Mouse (Mus musculus) limb, embryonic 14.5 days (tissue): Measurements from ENCODE around the gene Fasn. TPM values are rescaled to one million over a fixed set of nuclear protein-coding genes. Genes with fewer than 3 reads are reported as not detected.

Source experiments
- ATAC-seq: fragments of 200-750 bp; cut with Nextera tagmentation; 2 replicates; pipeline ENCODE4 v1.8.0; 2017; ENCODE audit warnings: low read depth, moderate number of reproducible peaks, moderate TSS enrichment; ENCODE audit not compliant: low FRiP score
- DNase-seq: peaks from one replicate; pipeline ENCODE4 v3.0.0-alpha.2; 2015; ENCODE audit warnings: low spot score
- H3K27ac ChIP-seq: fragments of 300-500 bp; sonication (generic); replicated peaks from 2 replicates; pipeline ENCODE4 v1.5.1; 2014; ENCODE audit warnings: low read depth, mild to moderate bottlenecking, low read length, moderate library complexity, mixed read lengths
- H3K27me3 ChIP-seq: fragments of 300-500 bp; sonication (generic); 2 replicates; pipeline ENCODE4 v1.6.1; 2014; ENCODE audit warnings: low read length, mixed read lengths; ENCODE audit not compliant: control insufficient read depth, insufficient read depth
- H3K36me3 ChIP-seq: fragments of 300-500 bp; sonication (generic); 2 replicates; pipeline ENCODE4 v1.6.1; 2014; ENCODE audit warnings: mild to moderate bottlenecking, low read length, moderate library complexity, mixed read lengths; ENCODE audit not compliant: control insufficient read depth, insufficient read depth
- H3K4me1 ChIP-seq: fragments of 300-500 bp; sonication (generic); 2 replicates; pipeline ENCODE4 v1.6.1; 2014; ENCODE audit warnings: antibody characterized with exemption, low read length, mixed read lengths; ENCODE audit not compliant: control insufficient read depth, insufficient read depth
- H3K4me2 ChIP-seq: fragments of 300-500 bp; sonication (generic); replicated peaks from 2 replicates; pipeline ENCODE4 v1.6.1; 2014; ENCODE audit warnings: low read depth, mild to moderate bottlenecking, low read length, moderate library complexity; ENCODE audit not compliant: severe bottlenecking
- H3K4me3 ChIP-seq: fragments of 300-500 bp; sonication (generic); replicated peaks from 2 replicates; pipeline ENCODE4 v1.5.1; 2014; ENCODE audit warnings: low read length
- H3K9ac ChIP-seq: fragments of 300-500 bp; sonication (generic); 2 replicates; pipeline ENCODE4 v1.6.1; 2014; ENCODE audit warnings: mild to moderate bottlenecking, low read depth, low read length, moderate library complexity; ENCODE audit not compliant: severe bottlenecking
- H3K9me3 ChIP-seq: fragments of 300-500 bp; sonication (generic); 2 replicates; pipeline ENCODE4 v1.6.1; 2016; ENCODE audit warnings: low read length; ENCODE audit not compliant: control insufficient read depth
- POLR2A ChIP-seq: fragments of 200-500 bp; IDR thresholded peaks from 2 replicates; pipeline ENCODE4 v1.8.0; 2012; ENCODE audit warnings: inconsistent platforms, mild to moderate bottlenecking, moderate library complexity, borderline replicate concordance; ENCODE audit not compliant: insufficient read depth, insufficient read length; ENCODE audit errors: extremely low read depth
- WGBS: fragments of 180-500 bp; shearing (Covaris S2); extraction: QIAGEN DNeasy Blood & Tissue Kit; methylation state at CpG from one replicate; pipeline ENCODE4 v1.1.7; 2014; 5-methylcytosine and 5-hydroxymethylcytosine counted together
- polyA plus RNA-seq, 2 experiments: library from polyadenylated mRNA; depleted of rRNA in 1 of 2; stranded (reverse) in 1 of 2; unstranded in 1 of 2; fragments of >200 nt; fragmentation: Nextera tagmentation in 1 of 2; extraction: Ambion mirVana in 1 of 2; gene quantifications; 2 replicates each; pipeline versions ENCODE4 v1.2.1 to v1.2.3; 2012 to 2014

Fasn gene
- polyA plus RNA-seq, 2 experiments, result 86.7 to 187 TPM

DNA sequence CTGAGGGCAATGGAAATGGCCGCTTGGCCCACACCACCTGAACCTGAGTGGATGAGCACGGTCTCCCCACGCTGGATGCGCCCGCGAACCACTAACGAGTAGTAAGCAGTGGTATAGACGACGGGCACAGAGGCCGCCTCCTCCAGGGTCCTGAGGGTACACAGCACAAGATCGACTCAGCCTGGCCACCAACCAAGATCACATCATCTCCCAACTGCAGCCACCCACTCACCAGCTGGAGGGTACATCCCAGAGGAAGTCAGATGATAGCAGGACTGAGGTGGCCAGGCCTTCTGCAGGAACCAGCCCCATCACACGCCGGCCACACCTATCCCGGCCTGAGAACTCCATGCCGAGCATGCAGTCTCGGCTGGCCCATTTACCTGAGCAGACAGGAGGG is 12.3 kb downstream of the Fasn start:
- Histone ChIP-seq H3K4me3 (no peak overlapping the region), H3K4me1 (no peaks in the 10 kb centered on the region), H3K4me2 (no peak overlapping the region), H3K36me3 (peaks cover 100% of the 10 kb centered on the region), H3K27me3 (no peaks in the 10 kb centered on the region), H3K9ac (no peak overlapping the region), H3K27ac (no peak overlapping the region), H3K9me3 (no peaks in the 10 kb centered on the region)
- no peak for TF ChIP-seq POLR2A
- 96% methylated on average over 16 of the region's 16 CpGs for WGBS
- ATAC-seq, result no peak
- no peak for DNase-seq

DNA sequence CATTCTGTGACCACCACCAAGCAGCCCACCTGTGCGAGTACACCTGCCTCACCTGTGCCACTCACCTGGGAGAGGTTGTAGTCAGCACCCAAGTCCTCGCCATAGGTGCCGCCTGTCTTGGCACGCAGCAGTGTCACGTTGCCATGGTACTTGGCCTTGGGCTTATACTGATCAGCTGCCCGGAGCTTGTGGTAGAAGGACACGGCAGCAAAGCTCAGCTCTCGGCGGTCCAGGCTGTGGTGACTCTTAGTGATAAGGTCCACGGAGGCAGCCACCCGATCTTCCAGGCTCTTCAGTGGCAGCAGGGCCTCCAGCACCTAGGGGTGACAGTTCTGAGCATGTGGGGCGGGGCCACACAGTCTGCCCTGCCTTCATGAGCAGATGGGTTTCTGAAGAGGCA is 16.3 kb downstream of the Fasn start:
- no peak for TF ChIP-seq POLR2A
- H3K27ac ChIP-seq, result no peak overlapping the region
- no peak overlapping the region for H3K4me3 ChIP-seq
- no peak for ATAC-seq
- no peak overlapping the region for H3K9ac ChIP-seq
- H3K36me3 ChIP-seq, result peaks cover 76% of the 10 kb centered on the region
- 89% methylated on average over 12 of the region's 12 CpGs for WGBS
- no peaks in the 10 kb centered on the region for H3K27me3 ChIP-seq
- DNase-seq, result no peak
- no peak overlapping the region for H3K4me2 ChIP-seq
- no peaks in the 10 kb centered on the region for H3K9me3 ChIP-seq
- H3K4me1 ChIP-seq, result no peaks in the 10 kb centered on the region

DNA sequence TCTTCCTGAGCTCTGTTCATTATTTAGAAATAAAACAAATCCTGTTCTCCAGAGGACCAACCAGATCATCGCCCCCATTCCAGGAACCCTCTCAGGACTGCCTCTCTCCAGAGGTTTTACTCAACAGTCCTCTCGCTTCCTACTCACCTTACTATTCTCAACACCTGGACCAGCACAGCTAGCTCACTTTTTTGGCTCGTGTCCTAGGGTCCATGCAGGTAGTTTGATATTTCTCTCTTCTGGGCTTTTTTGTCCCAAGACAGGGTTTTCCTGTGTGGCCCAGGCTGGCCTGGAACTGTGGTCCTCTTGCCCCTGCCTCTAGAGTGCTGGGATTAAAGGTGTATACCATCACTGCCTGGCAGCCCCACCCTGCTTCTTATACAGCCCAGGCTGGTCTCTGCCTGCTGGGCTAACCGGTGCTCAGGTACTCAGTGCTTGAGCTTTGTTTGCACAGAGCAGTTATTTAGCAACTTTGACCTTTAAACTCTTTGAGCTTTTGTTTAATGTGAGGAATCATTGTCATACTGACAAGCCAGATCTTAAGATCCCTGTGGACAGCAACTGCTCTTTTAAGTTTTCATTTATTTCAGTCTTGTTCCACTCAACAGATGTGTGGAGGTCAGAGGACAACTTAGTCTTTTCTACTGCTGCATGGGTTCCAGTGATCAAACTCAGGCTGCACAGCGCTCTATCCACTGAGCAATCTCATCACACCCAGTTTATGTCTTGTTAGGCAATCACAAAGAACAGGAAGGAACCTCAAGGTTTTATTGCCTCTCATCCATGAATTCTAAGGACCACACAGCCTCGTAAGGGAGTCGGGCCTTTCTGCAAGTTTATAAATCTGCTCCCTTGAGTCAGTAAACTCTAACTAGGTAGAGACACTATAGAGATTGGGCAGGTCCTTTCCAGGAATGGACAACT is 18.7 kb downstream of the Fasn start:
- no peak overlapping the region for H3K4me3 ChIP-seq
- no peak overlapping the region for H3K9ac ChIP-seq
- H3K27ac ChIP-seq, result no peak overlapping the region
- H3K27me3 ChIP-seq, result no peaks in the 10 kb centered on the region
- WGBS, result 84% methylated on average over 7 of the region's 7 CpGs
- peaks cover 53% of the 10 kb centered on the region for H3K36me3 ChIP-seq
- H3K9me3 ChIP-seq, result no peaks in the 10 kb centered on the region
- no peaks in the 10 kb centered on the region for H3K4me1 ChIP-seq
- DNase-seq (no peak), ATAC-seq (no peak)
- no peak for TF ChIP-seq POLR2A
- H3K4me2 ChIP-seq, result no peak overlapping the region

DNA sequence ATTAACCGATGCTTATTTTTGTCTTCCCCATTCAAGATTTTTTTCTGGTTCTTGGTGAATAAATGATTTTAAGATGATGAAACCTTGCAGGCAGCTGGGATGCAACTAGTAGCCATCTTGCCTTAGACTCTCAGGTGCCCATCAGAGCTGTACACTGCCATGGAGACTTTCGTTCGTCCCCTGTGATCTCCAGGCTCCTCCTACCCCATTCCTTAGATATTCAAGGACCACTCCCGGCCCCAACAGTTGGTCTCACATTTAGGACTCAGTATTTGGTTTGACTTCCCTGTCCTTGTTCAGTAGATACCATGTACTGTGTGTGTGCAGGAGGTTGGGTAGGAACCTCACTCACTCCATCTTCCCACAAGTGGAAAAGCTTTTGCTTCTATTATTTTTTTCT is 19.6 kb downstream of the Fasn start:
- Histone ChIP-seq H3K27ac (no peak overlapping the region), H3K4me2 (no peak overlapping the region)
- ATAC-seq, result no peak

DNA sequence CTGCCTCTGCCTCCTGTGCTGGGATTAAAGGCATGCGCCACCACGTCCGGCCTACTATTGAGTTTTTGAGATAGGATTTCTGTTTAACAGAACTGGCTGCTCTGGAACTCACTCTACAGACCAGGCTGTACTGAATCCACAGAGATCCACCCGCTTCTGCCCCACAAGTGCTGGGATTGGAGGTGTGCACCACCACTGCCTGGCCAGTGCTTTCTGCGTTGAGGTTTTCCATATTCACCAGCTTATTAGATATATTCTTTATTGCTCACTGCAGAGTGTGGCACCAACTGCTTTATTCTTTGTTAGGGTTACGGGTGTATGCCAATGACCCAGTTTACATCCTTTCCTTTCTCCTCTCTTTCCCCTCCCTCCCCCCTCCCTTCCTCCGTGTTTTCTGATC is 20.1 kb downstream of the Fasn start:
- Histone ChIP-seq H3K9ac (no peak overlapping the region), H3K27ac (no peak overlapping the region), H3K4me1 (0 out of 2 replicates have a peak, but pooled peaks cover 4% of the 10 kb centered on the region), H3K4me3 (no peak overlapping the region), H3K4me2 (no peak overlapping the region), H3K27me3 (no peaks in the 10 kb centered on the region), H3K9me3 (no peaks in the 10 kb centered on the region), H3K36me3 (peaks cover 39% of the 10 kb centered on the region)
- DNase-seq (no peak), ATAC-seq (no peak)
- no peak for TF ChIP-seq POLR2A
- 75% methylated on average over 7 of the region's 7 CpGs for WGBS

More for the DNA sequence above, 19.6 kb downstream of the Fasn start:
- 71% methylated on average over 4 of the region's 4 CpGs for WGBS
- no peaks in the 10 kb centered on the region for H3K9me3 ChIP-seq
- H3K27me3 ChIP-seq, result no peaks in the 10 kb centered on the region
- TF ChIP-seq POLR2A, result no peak
- 0 out of 2 replicates have a peak, but pooled peaks cover under 1% of the 10 kb centered on the region for H3K4me1 ChIP-seq
- no peak for DNase-seq
- no peak overlapping the region for H3K4me3 ChIP-seq
- no peak overlapping the region for H3K9ac ChIP-seq
- peaks cover 44% of the 10 kb centered on the region for H3K36me3 ChIP-seq
